Mouse (Mus musculus): ENCODE measurements around the gene Cblc. TPM values are rescaled to one million over a fixed set of nuclear protein-coding genes. Genes with fewer than 3 reads are reported as not detected.

Gene Cblc
- polyA plus RNA-seq, 1 experiment from 2014 or later: 4.7 TPM

DNA sequence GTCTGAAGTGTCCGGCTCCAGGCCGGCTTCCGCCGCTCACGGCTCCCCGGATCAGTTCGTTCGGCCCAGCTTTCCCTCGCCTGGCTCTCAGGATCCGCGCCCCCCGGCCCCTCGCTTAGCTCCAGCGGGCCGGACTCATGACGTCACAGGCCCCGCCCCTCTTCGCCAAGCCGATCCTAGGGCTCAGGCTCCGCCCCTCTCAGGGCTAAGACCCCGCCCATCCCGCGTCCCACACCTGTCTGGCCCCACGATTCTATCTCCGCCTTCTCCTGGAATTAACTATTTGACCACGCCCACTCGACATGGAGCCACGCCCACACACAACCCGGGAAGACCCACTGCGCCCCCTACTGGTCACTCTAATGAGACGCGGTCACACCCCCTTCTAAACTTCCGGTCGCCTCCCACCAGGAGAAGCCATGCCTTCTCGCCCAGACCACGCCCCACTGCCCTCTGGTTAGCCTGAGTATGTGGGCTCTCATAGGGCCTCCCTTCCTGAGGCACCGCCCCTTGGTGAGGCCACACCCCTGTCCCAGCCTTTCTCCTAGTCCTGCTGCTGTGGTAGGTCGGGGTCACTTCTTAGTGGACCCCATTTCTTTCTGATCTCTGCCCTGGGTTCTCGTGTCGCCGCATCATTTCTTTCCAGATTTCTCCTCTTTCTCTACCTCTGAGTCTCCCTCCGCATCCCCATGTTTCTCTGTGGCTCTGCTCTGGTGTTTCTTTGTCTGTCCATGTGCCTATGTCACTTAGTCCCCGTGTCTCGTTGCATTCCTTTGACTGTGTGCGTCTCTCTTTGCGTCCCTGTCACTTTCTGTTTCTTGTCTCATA is 47.0 kb downstream of the Cblc start:
- Histone ChIP-seq H3K27me3 (replicated peaks; ENCODE audit: control insufficient read depth, insufficient read depth, low read length) (no peaks in the 10 kb centered on the region), H3K27ac (replicated peaks; ENCODE audit: low read depth, low read length) (peak overlapping the region; percentile 92), H3K9me3 (ENCODE audit: control insufficient read depth, low read length) (no peaks in the 10 kb centered on the region), H3K4me2 (ENCODE audit: low read depth, low read length) (peak overlapping the region; percentile 84), H3K9ac (ENCODE audit: low read depth, low read length) (peak overlapping the region; percentile 90), H3K4me3 (ENCODE audit: low read depth, low read length) (peak overlapping the region; percentile 84), H3K36me3 (ENCODE audit: control insufficient read depth, insufficient read depth, low read length) (no peaks in the 10 kb centered on the region), H3K4me1 (ENCODE audit: control insufficient read depth, insufficient read depth, low read length) (peaks cover 7% of the 10 kb centered on the region)
- DNase-seq (ENCODE audit: low spot score) (peak; percentile 99), ATAC-seq (ENCODE audit: low read depth) (peak; percentile 95)
- WGBS: under 1% methylated on average over 33 of the region's 46 CpGs

DNA sequence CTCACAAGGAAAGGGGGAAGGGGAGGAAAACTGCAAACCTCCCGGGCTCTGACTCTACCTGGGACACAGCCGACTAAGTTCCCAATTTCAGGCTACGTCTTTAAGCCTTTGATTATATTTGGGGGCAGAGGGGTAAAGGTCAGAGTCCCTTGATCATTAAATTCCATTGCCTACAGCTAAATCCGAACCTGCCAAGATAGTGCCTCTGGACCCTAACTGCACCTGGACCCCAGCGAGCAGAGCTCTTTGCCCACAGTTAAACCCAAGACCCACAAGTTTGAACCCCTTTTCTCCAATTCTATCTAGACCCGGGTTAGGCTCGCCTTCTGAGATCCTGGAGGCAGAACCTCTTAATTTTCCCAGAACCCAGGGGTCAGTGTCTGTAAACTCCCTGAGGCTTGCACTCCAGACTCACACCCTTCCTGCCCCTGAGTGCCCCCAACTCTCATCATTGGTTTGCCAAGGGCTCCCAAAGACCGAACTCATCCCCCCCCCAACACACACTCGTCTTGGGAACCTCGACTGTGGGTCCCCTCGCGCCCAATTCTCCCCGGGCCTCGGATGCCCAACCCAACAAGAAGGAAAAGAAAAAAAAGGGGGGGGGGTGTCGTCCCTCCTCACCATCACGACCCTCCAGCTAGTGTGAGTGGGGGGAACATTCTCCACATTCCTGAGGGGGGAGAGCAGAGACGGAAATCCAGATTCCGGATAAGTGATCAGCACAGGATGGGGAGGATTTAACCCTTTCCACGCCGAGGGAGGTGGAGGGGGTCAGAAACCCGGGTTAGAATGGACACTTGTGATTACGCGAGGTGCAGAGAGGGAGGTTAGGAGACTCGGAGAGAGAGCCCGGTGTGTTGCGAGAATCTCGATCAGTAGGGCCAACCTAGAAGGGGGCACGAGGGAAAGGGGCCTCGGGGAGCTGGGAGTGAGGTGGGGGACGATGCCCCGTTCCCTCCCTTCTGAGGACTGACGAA is 48.1 kb downstream of the Cblc start:
- Histone ChIP-seq H3K36me3 (ENCODE audit: control insufficient read depth, insufficient read depth, low read length) (peaks cover 4% of the 10 kb centered on the region), H3K9me3 (ENCODE audit: control insufficient read depth, low read length) (no peaks in the 10 kb centered on the region), H3K4me1 (ENCODE audit: control insufficient read depth, insufficient read depth, low read length) (peaks cover 7% of the 10 kb centered on the region), H3K27ac (replicated peaks; ENCODE audit: low read depth, low read length) (peak overlapping the region; percentile 92), H3K4me3 (ENCODE audit: low read depth, low read length) (peak overlapping the region; percentile 84), H3K9ac (ENCODE audit: low read depth, low read length) (peak overlapping the region; percentile 90), H3K27me3 (replicated peaks; ENCODE audit: control insufficient read depth, insufficient read depth, low read length) (no peaks in the 10 kb centered on the region), H3K4me2 (ENCODE audit: low read depth, low read length) (peak overlapping the region; percentile 84)
- ATAC-seq (ENCODE audit: low read depth) (no peak), DNase-seq (ENCODE audit: low spot score) (peak; percentile 73)
- WGBS: 2% methylated on average over 28 of the region's 32 CpGs

DNA sequence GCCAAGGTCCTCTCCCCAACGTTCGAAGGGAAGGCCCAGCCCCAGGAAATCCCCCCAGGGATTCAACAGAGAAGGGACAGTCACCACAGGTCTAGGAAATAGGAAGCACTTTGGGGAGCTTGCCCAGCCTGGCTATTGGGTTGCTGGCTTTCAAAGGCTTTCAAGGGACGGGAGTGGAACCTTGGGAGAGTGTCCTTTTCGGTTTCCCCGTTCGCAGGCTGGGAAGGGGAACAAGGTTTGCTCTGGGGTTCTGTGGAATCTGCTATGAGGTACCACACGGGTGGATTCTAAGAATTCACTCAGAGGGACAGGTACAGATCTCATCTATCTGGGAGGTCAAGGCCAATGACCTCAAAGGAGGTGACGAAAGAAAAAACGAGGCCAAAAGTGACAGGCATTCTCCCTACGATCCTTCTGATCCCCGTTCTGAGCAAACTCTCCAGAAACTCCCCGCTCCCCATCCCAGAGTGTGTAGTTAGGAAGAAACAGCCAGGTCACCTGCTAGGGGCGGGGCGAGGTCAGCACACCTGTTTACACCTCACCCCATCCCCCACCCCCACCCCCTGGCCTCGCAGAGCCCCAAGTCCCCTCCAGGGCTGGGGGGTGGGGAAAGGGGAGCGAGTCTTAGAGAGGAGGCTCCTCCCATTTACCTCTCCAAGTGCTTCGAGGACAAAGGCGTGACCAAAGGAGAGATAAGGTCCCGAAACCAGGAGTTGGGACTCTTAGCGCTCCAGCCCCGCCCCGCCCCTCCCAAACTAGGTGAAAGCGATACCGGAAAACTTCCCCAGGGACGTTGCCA is 49.0 kb downstream of the Cblc start:
- H3K4me2 ChIP-seq (ENCODE audit: low read depth, low read length): peak overlapping the region; percentile 84
- peak overlapping the region; percentile 64 for H3K27ac ChIP-seq (replicated peaks; ENCODE audit: low read depth, low read length)
- H3K4me3 ChIP-seq (ENCODE audit: low read depth, low read length): peak overlapping the region; percentile 84
- WGBS: 4% methylated on average over 24 of the region's 25 CpGs
- no peaks in the 10 kb centered on the region for H3K9me3 ChIP-seq (ENCODE audit: control insufficient read depth, low read length)
- peaks cover 10% of the 10 kb centered on the region for H3K36me3 ChIP-seq (ENCODE audit: control insufficient read depth, insufficient read depth, low read length)
- peak overlapping the region; percentile 90 for H3K9ac ChIP-seq (ENCODE audit: low read depth, low read length)
- ATAC-seq (ENCODE audit: low read depth) (no peak), DNase-seq (ENCODE audit: low spot score) (peak; percentile 74)
- no peaks in the 10 kb centered on the region for H3K27me3 ChIP-seq (replicated peaks; ENCODE audit: control insufficient read depth, insufficient read depth, low read length)
- H3K4me1 ChIP-seq (ENCODE audit: control insufficient read depth, insufficient read depth, low read length): peaks cover 7% of the 10 kb centered on the region

DNA sequence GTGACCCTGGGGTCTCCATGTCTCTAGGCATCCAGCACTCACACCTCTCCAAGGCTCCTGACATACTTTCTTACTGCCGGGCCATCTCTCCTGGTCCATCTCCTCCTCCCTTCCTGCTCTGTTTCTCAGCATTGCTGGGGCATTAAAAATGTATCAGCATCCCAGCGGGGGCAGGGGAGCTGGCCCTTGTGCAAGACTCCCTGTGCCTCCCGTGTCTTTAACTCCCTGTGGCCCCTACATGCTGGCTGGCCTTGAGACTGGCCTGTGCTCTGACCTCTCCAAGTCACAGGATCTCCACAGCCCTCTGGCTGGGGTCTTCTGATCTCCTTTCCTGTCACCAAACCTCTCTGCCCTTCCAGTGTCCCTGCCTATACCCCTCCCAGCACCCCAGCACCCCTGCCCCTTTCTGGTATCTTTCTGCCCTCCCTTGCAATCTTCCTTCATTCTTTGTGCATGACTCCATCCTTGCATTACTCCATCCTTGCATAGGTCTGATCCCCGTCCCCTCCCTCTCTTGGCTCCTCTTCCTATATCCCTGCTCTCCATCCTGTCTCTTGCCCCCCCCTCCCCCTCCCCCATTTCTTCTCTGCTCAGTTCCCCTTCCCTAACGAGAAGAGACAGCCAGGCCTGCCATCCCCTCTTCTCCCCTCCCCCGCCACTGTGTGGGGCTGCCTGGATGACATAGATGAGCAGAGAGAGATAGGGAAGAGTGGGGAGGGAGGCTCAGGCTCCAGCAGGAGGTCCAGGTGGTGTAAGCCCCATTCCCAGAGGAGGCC is 50.0 kb downstream of the Cblc start:
- peaks cover 13% of the 10 kb centered on the region for H3K36me3 ChIP-seq (ENCODE audit: control insufficient read depth, insufficient read depth, low read length)
- H3K9me3 ChIP-seq (ENCODE audit: control insufficient read depth, low read length): no peaks in the 10 kb centered on the region
- peak overlapping the region; percentile 84; the same call in 1 of the 2 replicates for H3K4me3 ChIP-seq (ENCODE audit: low read depth, low read length)
- DNase-seq (ENCODE audit: low spot score): peak; percentile 41
- H3K27me3 ChIP-seq (replicated peaks; ENCODE audit: control insufficient read depth, insufficient read depth, low read length): no peaks in the 10 kb centered on the region
- peak overlapping the region; percentile 64; the same call in 1 of the 2 replicates for H3K27ac ChIP-seq (replicated peaks; ENCODE audit: low read depth, low read length)
- 18% methylated on average over 6 of the region's 6 CpGs for WGBS
- peak overlapping the region; percentile 34; the same call in 1 of the 2 replicates for H3K9ac ChIP-seq (ENCODE audit: low read depth, low read length)
- peak overlapping the region; percentile 84 for H3K4me2 ChIP-seq (ENCODE audit: low read depth, low read length)
- H3K4me1 ChIP-seq (ENCODE audit: control insufficient read depth, insufficient read depth, low read length): peaks cover 14% of the 10 kb centered on the region
- ATAC-seq (ENCODE audit: low read depth): no peak

DNA sequence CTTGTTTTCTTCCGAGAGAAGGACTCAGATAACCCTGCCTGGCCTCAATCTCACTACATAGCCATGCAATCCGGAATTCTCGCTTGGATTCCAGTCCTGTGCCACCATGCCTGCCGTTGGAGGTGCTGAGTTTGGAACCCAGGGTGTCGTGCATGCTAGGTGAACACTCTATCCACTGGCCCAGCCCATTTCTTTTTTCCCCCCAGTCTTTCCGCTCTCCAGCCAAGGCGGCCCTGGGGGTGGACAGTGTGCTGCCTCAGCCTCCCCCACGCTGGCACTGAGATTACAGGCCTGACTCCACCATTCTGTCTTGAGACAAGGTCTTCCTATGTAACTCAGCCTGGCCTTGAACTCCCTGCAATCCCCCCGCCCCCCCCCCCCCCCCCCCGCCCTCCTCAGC is 50.6 kb downstream of the Cblc start:
- Histone ChIP-seq H3K9ac (ENCODE audit: low read depth, low read length) (no peak overlapping the region), H3K9me3 (ENCODE audit: control insufficient read depth, low read length) (no peaks in the 10 kb centered on the region), H3K27me3 (replicated peaks; ENCODE audit: control insufficient read depth, insufficient read depth, low read length) (no peaks in the 10 kb centered on the region), H3K36me3 (ENCODE audit: control insufficient read depth, insufficient read depth, low read length) (peaks cover 13% of the 10 kb centered on the region), H3K4me1 (ENCODE audit: control insufficient read depth, insufficient read depth, low read length) (peaks cover 14% of the 10 kb centered on the region), H3K4me2 (ENCODE audit: low read depth, low read length) (no peak overlapping the region), H3K4me3 (ENCODE audit: low read depth, low read length) (no peak overlapping the region), H3K27ac (replicated peaks; ENCODE audit: low read depth, low read length) (no peak overlapping the region)
- ATAC-seq (ENCODE audit: low read depth) (no peak), DNase-seq (ENCODE audit: low spot score) (no peak)
- WGBS: 85% methylated on average over 8 of the region's 10 CpGs

DNA sequence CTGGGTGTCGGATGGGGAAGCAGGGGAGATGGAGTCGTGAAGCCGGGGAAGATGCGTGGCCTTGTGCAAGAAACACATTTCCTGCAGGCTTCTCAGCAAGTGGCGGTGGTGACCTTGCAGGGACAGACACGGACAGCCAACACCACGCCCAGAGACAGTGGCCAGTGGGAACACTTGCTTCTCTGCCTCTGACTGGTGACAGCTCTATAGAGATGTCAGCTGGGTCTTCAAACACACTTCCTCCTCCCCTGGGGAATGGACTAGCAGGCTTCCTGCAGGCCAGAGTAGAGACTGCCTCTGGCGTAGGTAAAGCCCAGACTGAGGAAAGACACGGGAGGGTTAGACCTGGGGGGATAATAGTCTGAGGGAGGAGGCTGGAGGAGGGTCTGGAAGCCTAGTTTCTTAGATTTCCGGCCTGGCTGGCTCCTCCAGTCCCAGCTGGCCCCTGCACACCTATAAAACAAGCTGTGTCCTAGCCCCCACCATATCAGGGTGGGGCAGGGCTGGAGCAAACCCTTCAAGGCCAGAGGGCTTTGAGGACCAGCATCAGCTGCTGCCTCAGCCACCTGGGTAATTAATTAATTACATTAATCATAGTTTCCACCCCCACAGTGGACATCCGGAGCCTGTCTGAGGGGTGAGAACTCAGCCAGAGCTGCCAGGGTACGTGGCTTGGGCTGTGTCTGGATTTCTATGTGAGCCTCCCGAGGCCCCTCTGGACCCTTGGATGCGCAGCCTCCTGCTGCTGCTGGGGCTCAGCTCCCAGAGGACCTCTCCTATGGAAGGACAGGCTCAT is 51.8 kb downstream of the Cblc start:
- DNase-seq (ENCODE audit: low spot score) (peak; percentile 54), ATAC-seq (ENCODE audit: low read depth) (no peak)
- no peak overlapping the region for H3K4me3 ChIP-seq (ENCODE audit: low read depth, low read length)
- H3K9ac ChIP-seq (ENCODE audit: low read depth, low read length): no peak overlapping the region
- 70% methylated on average over 13 of the region's 14 CpGs for WGBS
- H3K4me2 ChIP-seq (ENCODE audit: low read depth, low read length): no peak overlapping the region
- peaks cover 21% of the 10 kb centered on the region for H3K36me3 ChIP-seq (ENCODE audit: control insufficient read depth, insufficient read depth, low read length)
- peaks cover 12% of the 10 kb centered on the region for H3K4me1 ChIP-seq (ENCODE audit: control insufficient read depth, insufficient read depth, low read length)
- no peaks in the 10 kb centered on the region for H3K27me3 ChIP-seq (replicated peaks; ENCODE audit: control insufficient read depth, insufficient read depth, low read length)
- H3K27ac ChIP-seq (replicated peaks; ENCODE audit: low read depth, low read length): 0 out of 2 replicates have a peak overlapping the region, but pooled peaks have one; percentile 28
- no peaks in the 10 kb centered on the region for H3K9me3 ChIP-seq (ENCODE audit: control insufficient read depth, low read length)

DNA sequence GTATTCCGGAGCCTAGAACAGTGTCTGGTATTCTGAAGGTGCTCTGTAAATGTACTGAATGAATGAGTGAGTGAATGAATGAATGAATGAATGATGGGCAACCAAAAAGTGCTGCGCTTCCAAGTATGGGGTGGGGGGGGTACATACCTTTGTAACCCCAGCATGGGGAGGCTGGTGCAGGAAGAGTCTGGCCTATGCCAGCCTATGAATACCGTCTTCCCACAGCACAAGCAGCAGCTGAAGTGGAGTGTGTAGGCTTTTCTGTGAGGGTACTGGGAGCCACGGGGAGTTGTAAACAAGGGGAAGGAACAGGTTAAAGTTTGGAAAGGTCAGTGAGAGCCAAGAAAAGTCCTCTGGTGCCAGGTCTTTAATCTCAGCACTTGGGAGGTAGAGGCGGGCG is 52.8 kb downstream of the Cblc start:
- peaks cover 21% of the 10 kb centered on the region for H3K36me3 ChIP-seq (ENCODE audit: control insufficient read depth, insufficient read depth, low read length)
- no peaks in the 10 kb centered on the region for H3K9me3 ChIP-seq (ENCODE audit: control insufficient read depth, low read length)
- no peak overlapping the region for H3K4me2 ChIP-seq (ENCODE audit: low read depth, low read length)
- DNase-seq (ENCODE audit: low spot score) (no peak), ATAC-seq (ENCODE audit: low read depth) (no peak)
- no peaks in the 10 kb centered on the region for H3K27me3 ChIP-seq (replicated peaks; ENCODE audit: control insufficient read depth, insufficient read depth, low read length)
- H3K27ac ChIP-seq (replicated peaks; ENCODE audit: low read depth, low read length): no peak overlapping the region
- no peak overlapping the region for H3K4me3 ChIP-seq (ENCODE audit: low read depth, low read length)
- H3K9ac ChIP-seq (ENCODE audit: low read depth, low read length): no peak overlapping the region
- peaks cover 12% of the 10 kb centered on the region for H3K4me1 ChIP-seq (ENCODE audit: control insufficient read depth, insufficient read depth, low read length)
- 83% methylated on average over 6 of the region's 6 CpGs for WGBS

Measured in embryonic facial prominence, embryonic 14.5 days (tissue).